Mouse (Mus musculus) testis, adult 2 months (tissue): ENCODE measurements around the gene Galnt7.

ENCODE experiments used
- CTCF ChIP-seq: fragments of 200-500 bp; IDR thresholded peaks from 2 replicates; pipeline ENCODE4 v1.5.1; 2012; ENCODE audit warnings: low read depth, mild to moderate bottlenecking, inconsistent platforms, low read length, moderate library complexity; ENCODE audit not compliant: control insufficient read depth, insufficient read depth, insufficient replicate concordance
- POLR2A ChIP-seq: fragments of 200-500 bp; IDR thresholded peaks from 2 replicates; pipeline ENCODE4 v1.6.1; 2012; ENCODE audit warnings: low read depth, mild to moderate bottlenecking, inconsistent platforms, low read length, moderate library complexity; ENCODE audit not compliant: control insufficient read depth

GRCm38 (mm10) chr8:57591681-57592080, 61.2 kb downstream of the Galnt7 start:
- TF ChIP-seq CTCF, result no peak
- no peak for TF ChIP-seq POLR2A
